Mouse (Mus musculus): Measurements from ENCODE around the gene Rph3a.

Rph3a gene

GRCm38 (mm10) chr5:121009811-121010569 lies at the start of gene Rph3a:
Gene Rph3a, minus strand, starts transcription at chr5:121010092.
- DNase-seq (ENCODE audit: low read depth, low spot score), result no peak

- DNase-seq (ENCODE audit: low read depth, low spot score), result no peak
Observed at GRCm38 (mm10) chr5:121058261-121058660, 48.4 kb upstream of the Rph3a start.

- no peak for DNase-seq (ENCODE audit: low read depth, low spot score)
Observed at GRCm38 (mm10) chr5:121053886-121054285, 44.0 kb upstream of the Rph3a start.

- no peak for DNase-seq (ENCODE audit: low read depth, low spot score)
Observed at GRCm38 (mm10) chr5:121041791-121042190, 31.9 kb upstream of the Rph3a start.

- DNase-seq (ENCODE audit: low read depth, low spot score), result no peak
Observed at GRCm38 (mm10) chr5:121039465-121039864, 29.6 kb upstream of the Rph3a start.

- no peak for DNase-seq (ENCODE audit: low read depth, low spot score)
Observed at GRCm38 (mm10) chr5:121030161-121030560, 20.3 kb upstream of the Rph3a start.

- no peak for DNase-seq (ENCODE audit: low read depth, low spot score)
Observed at GRCm38 (mm10) chr5:121019505-121019904, 9.6 kb upstream of the Rph3a start.

- no peak for DNase-seq (ENCODE audit: low read depth, low spot score)
Observed at GRCm38 (mm10) chr5:121017699-121018098, 7.8 kb upstream of the Rph3a start.

GRCm38 (mm10) chr5:121016405-121016804 lies 6.5 kb upstream of the Rph3a start:
- no peak for DNase-seq (ENCODE audit: low read depth, low spot score)

- DNase-seq (ENCODE audit: low read depth, low spot score), result no peak
Observed at GRCm38 (mm10) chr5:121014496-121014895, 4.6 kb upstream of the Rph3a start.

- DNase-seq (ENCODE audit: low read depth, low spot score), result no peak
Observed at GRCm38 (mm10) chr5:121011962-121012361, 2.1 kb upstream of the Rph3a start.

- no peak for DNase-seq (ENCODE audit: low read depth, low spot score)
Observed at GRCm38 (mm10) chr5:121009406-121009805, 486 bp downstream of the Rph3a start.

GRCm38 (mm10) chr5:121008411-121009239 lies 1.3 kb downstream of the Rph3a start:
- DNase-seq (ENCODE audit: low read depth, low spot score), result no peak

GRCm38 (mm10) chr5:121007563-121007962 lies 2.3 kb downstream of the Rph3a start:
- DNase-seq (ENCODE audit: low read depth, low spot score), result no peak

- DNase-seq (ENCODE audit: low read depth, low spot score), result no peak
Observed at GRCm38 (mm10) chr5:121007130-121007529, 2.8 kb downstream of the Rph3a start.

GRCm38 (mm10) chr5:121006176-121006575 lies 3.7 kb downstream of the Rph3a start:
- DNase-seq (ENCODE audit: low read depth, low spot score), result no peak

- DNase-seq (ENCODE audit: low read depth, low spot score), result no peak
Observed at GRCm38 (mm10) chr5:121003781-121004180, 6.1 kb downstream of the Rph3a start.

- no peak for DNase-seq (ENCODE audit: low read depth, low spot score)
Observed at GRCm38 (mm10) chr5:120999573-120999972, 10.3 kb downstream of the Rph3a start.

- DNase-seq (ENCODE audit: low read depth, low spot score), result no peak
Observed at GRCm38 (mm10) chr5:120988373-120988772, 21.5 kb downstream of the Rph3a start.

- no peak for DNase-seq (ENCODE audit: low read depth, low spot score)
Observed at GRCm38 (mm10) chr5:120983029-120983428, 26.9 kb downstream of the Rph3a start.

GRCm38 (mm10) chr5:120981211-120981610 lies 28.7 kb downstream of the Rph3a start:
- DNase-seq (ENCODE audit: low read depth, low spot score), result no peak

- DNase-seq (ENCODE audit: low read depth, low spot score), result no peak
Observed at GRCm38 (mm10) chr5:120980116-120980515, 29.8 kb downstream of the Rph3a start.

GRCm38 (mm10) chr5:120976138-120976537 lies 33.8 kb downstream of the Rph3a start:
- no peak for DNase-seq (ENCODE audit: low read depth, low spot score)

Measured in c-Kit-negative CD71-positive TER-119-positive erythroid progenitor cells, embryonic 14.5 days (primary cell).